Mouse (Mus musculus): Measurements from ENCODE around the gene Gm13279. TPM values are rescaled to one million over a fixed set of nuclear protein-coding genes. Genes with fewer than 3 reads are reported as not detected.
"Not testable (repeated sequence)": the region's sequence is repeated elsewhere in the genome, so short reads cannot be mapped to it uniquely, and the experiment has no call there.

Gm13279 gene
- polyA plus RNA-seq (2015; fragmentation: Nextera tagmentation; extraction: Ambion mirVana), result not detected in 2 replicates

DNA sequence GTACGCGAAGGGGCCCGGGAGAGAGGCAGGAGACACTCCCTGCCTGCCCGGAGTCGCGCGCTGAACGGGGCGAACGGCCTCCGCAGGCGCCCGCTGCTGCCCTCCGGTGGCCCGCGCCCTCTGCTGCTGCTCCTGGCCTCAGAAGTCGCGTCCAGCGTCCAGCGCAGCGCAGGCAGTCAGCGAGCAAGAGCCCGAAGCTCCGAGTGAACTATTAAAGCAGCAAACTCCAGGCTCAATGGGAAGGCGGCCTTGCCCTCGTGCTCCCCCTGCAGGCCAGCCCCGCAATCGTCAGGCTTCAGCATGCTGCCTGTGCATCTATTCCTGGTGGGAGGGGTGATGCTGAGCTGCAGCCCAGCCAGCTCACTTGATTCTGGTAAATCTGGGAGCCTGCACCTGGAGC, at the start of gene Gm13279:
Gene Gm13279 (plus strand): TSS at position 301 of the 400 bp plus-strand sequence.
- not testable (repeated sequence) for H3K27ac ChIP-seq; H3K9ac ChIP-seq; H3K4me1 ChIP-seq; H3K9me3 ChIP-seq; H3K36me3 ChIP-seq; H3K27me3 ChIP-seq; H3K4me2 ChIP-seq; ATAC-seq (ENCODE audit: insufficient number of reproducible peaks, low FRiP score, low TSS enrichment, low read depth); H3K4me3 ChIP-seq
- no CpG with 5 or more reads among the region's 28 CpGs for WGBS

DNA sequence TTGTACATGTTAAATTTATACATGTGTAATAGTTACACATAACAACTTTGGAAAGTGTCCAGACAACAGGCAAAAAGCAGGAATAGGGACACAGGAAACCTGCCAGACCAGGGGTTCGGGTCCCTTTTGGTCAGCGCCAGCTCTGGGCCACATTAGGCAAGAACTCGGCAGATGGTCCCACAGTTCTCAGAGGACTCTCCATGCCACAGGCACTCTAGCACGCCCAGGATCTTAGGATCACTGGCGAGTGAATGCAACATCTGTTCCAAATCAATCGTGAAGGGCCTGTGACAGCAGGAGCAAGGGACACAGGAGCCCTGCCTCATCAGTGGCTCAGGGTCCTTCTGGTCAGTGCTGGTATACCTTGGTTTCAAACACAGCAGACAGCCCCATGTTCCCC, 47.3 kb upstream of the Gm13279 start:
- no peak for ATAC-seq (ENCODE audit: insufficient number of reproducible peaks, low FRiP score, low TSS enrichment, low read depth)
- Histone ChIP-seq H3K4me3 (no peak overlapping the region), H3K27me3 (no peaks in the 10 kb centered on the region), H3K36me3 (no peaks in the 10 kb centered on the region), H3K4me2 (no peak overlapping the region), H3K4me1 (no peaks in the 10 kb centered on the region), H3K27ac (no peak overlapping the region), H3K9me3 (no peaks in the 10 kb centered on the region), H3K9ac (no peak overlapping the region)
- WGBS, result 29% methylated on average over 6 of the region's 6 CpGs

DNA sequence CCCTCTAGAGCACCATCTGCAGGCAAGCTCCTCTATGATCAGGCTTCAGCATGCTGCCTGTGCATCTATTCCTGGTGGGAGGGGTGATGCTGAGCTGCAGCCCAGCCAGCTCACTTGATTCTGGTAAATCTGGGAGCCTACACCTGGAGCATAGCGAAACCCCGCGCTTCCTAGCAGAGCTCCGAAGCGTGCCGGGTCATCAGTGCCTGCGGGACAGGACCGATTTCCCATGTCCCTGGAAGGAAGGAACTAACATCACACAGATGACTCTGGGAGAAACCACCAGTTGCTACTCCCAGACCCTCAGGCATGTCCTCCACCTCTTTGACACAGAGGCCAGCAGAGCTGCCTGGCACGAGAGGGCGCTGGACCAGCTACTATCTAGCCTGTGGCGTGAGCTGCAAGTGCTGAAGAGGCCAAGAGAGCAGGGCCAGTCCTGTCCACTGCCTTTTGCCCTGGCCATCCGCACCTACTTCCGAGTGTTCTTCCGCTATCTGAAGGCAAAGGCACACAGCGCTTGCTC, 42.3 kb upstream of the Gm13279 start, which contains the start of gene Gm13271:
Gene Gm13271 (plus strand): TSS at position 51 of the 523 bp plus-strand sequence.
- H3K9me3 ChIP-seq; H3K9ac ChIP-seq; H3K27ac ChIP-seq; H3K36me3 ChIP-seq; H3K4me1 ChIP-seq; ATAC-seq (ENCODE audit: insufficient number of reproducible peaks, low FRiP score, low TSS enrichment, low read depth); H3K4me2 ChIP-seq; H3K27me3 ChIP-seq; H3K4me3 ChIP-seq: not testable (repeated sequence)
- 78% methylated on average over 15 of the region's 15 CpGs for WGBS

DNA sequence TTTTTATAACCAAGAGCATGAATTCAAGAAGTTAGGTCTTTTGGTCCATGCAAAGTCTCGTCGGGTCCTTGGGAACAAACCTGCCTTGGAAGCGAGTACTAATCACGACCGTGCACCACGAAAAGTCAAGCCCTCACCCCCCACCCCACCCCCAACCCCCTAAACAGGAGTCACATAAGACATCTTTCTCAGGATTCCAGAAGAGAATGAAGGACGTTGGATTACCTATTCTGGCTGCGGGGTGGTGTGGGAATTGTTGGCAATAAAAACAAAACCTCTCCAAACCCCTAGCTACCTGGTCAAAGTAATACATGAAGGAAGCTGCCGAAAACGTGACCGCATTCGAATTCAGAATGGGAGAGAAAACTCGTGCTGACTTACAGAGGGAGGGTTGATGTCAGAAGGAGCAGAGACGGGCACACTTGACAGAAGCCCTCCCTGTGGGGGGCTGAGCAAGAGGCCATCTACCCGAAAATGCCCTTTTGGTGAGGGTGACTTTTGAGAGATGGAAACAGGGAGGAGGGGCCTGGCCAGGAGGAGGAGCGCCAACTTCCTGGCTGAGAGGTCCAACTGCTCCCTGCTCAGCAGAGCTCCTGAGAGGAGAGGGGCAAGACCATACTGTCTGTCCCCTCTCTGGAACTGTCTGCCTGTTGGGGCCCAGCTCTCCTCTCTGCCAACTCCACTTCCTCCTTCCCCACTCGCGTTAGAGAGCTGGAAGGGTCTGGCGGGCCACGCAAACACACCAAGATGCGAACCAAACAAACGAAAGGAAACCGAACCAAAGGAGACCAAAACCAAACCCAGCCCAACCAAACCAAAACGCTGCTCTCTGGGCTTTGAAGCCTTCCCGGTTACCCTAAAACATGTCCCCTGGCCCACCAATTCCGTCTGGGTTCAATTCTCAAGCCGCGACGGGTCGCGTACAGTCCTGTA, 40.4 kb upstream of the Gm13279 start:
- peak overlapping the region; percentile 55 for H3K9ac ChIP-seq
- not testable (repeated sequence) for H3K27me3 ChIP-seq; H3K36me3 ChIP-seq; H3K9me3 ChIP-seq; ATAC-seq (ENCODE audit: insufficient number of reproducible peaks, low FRiP score, low TSS enrichment, low read depth); H3K4me1 ChIP-seq
- peak overlapping the region; percentile 66 for H3K4me2 ChIP-seq
- H3K4me3 ChIP-seq, result peak overlapping the region; percentile 51
- 11% methylated on average over 29 of the region's 31 CpGs for WGBS
- H3K27ac ChIP-seq, result peak overlapping the region; percentile 96

DNA sequence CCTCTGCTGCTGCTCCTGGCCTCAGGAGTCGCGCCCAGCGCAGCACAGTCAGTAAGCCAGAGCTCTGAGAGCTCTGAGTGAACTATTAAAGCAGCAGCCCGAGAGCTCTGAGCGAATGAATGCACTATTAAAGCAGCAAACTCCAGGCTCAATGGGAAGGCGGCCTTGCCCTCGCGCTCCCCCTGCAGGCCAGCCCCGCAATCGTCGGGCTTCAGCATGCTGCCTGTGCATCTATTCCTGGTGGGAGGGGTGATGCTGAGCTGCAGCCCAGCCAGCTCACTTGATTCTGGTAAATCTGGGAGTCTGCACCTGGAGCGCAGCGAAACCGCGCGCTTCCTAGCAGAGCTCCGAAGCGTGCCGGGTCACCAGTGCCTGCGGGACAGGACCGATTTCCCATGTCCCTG, 39.6 kb upstream of the Gm13279 start:
- 0% methylated on average over 21 of the region's 21 CpGs for WGBS
- peak; percentile 99 for ATAC-seq (ENCODE audit: insufficient number of reproducible peaks, low FRiP score, low TSS enrichment, low read depth)
- H3K4me1 ChIP-seq, H3K9me3 ChIP-seq, H3K36me3 ChIP-seq, H3K27me3 ChIP-seq, H3K9ac ChIP-seq: not testable (repeated sequence)
- Histone ChIP-seq H3K4me2 (peak overlapping the region; percentile 66), H3K4me3 (peak overlapping the region; percentile 51), H3K27ac (peak overlapping the region; percentile 96)

DNA sequence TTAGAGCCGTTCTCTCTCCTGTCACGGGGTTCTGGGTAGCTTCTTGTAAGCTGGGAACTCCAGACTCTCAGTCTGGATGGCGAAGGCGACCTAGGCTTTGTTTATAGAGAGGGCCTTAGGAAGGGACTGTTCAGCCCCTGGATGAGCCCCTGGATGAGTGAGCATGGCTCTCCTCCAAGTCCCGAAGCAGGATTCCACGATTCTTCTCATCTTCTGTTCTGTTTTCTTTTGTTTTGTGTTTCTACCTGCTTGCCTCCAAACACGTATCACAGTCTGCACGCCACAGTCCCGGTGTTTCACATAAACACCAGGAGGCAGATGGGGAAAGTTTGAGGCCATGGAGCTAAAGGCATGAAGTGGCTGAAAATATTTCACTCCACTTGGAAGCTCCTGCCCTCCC, 38.4 kb upstream of the Gm13279 start:
- not testable (repeated sequence) for H3K4me1 ChIP-seq; H3K27me3 ChIP-seq; H3K4me3 ChIP-seq; H3K27ac ChIP-seq; H3K9me3 ChIP-seq; H3K4me2 ChIP-seq; H3K36me3 ChIP-seq; ATAC-seq (ENCODE audit: insufficient number of reproducible peaks, low FRiP score, low TSS enrichment, low read depth); H3K9ac ChIP-seq
- 80% methylated on average over 9 of the region's 9 CpGs for WGBS

DNA sequence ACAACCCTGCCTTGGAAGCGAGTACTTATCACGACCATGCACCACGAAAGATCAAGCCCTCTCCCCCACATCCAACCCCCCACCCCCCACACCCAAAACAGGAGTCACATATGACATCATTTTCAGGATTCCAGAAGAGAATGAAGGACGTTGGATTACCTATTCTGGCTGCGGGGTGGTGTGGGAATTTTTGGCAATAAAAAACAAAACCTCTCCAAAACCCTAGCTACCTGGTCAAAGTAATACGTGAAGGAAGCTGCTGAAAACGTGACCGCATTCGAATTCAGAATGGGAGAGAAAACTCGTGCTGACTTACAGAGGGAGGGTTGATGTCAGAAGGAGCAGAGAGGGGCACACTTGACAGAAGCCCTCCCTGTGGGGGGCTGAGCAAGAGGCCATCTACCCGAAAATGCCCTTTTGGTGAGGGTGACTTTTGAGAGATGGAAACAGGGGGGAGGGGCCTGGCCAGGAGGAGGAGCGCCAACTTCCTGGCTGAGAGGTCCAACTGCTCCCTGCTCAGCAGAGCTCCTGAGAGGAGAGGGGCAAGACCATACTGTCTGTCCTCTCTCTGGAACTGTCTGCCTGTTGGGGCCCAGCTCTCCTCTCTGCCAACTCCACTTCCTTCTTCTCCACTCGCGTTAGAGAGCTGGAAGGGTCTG, 37.5 kb upstream of the Gm13279 start, which contains the start of gene Gm13283:
Gene Gm13283 (plus strand): TSS at position 510 of the 659 bp plus-strand sequence.
- not testable (repeated sequence) for H3K9ac ChIP-seq; H3K4me1 ChIP-seq; H3K36me3 ChIP-seq; H3K9me3 ChIP-seq; H3K27me3 ChIP-seq; ATAC-seq (ENCODE audit: insufficient number of reproducible peaks, low FRiP score, low TSS enrichment, low read depth)
- H3K4me2 ChIP-seq, result peak within 1 kb of the TSS; percentile 50
- H3K27ac ChIP-seq, result peak within 1 kb of the TSS; percentile 81
- WGBS, result 15% methylated on average over 11 of the region's 14 CpGs
- peak within 1 kb of the TSS; percentile 38 for H3K4me3 ChIP-seq

DNA sequence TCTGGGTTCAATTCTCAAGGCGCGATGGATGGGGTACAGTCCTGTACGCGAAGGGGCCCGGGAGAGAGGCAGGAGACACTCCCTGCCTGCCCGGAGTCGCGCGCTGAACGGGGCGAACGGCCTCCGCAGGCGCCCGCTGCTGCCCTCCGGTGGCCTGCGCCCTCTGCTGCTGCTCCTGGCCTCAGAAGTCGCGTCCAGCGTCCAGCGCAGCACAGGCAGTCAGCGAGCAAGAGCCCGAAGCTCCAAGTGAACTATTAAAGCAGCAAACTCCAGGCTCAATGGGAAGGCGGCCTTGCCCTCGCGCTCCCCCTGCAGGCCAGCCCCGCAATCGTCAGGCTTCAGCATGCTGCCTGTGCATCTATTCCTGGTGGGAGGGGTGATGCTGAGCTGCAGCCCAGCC, 36.8 kb upstream of the Gm13279 start:
- not testable (repeated sequence) for H3K36me3 ChIP-seq; H3K9ac ChIP-seq; ATAC-seq (ENCODE audit: insufficient number of reproducible peaks, low FRiP score, low TSS enrichment, low read depth); H3K9me3 ChIP-seq; H3K27me3 ChIP-seq; H3K4me1 ChIP-seq
- Histone ChIP-seq H3K27ac (peak overlapping the region; percentile 81), H3K4me3 (peak overlapping the region; percentile 38), H3K4me2 (peak overlapping the region; percentile 50)
- WGBS, result 0% methylated on average over 26 of the region's 28 CpGs

DNA sequence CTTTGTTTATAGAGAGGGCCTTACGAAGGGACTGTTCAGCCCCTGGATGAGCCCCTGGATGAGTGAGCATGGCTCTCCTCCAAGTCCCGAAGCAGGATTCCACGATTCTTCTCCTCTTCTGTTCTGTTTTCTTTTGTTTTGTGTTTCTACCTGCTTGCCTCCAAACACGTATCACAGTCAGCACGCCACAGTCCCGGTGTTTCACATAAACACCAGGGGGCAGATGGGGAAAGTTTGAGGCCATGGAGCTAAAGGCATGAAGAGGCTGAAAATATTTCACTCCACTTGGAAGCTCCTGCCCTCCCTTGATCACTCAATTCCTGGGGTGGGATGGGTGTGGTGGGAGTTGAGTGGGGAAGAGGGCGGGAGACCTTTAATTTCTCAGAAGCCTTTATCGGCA, 35.4 kb upstream of the Gm13279 start:
- 64% methylated on average over 6 of the region's 8 CpGs for WGBS
- H3K9me3 ChIP-seq; ATAC-seq (ENCODE audit: insufficient number of reproducible peaks, low FRiP score, low TSS enrichment, low read depth); H3K36me3 ChIP-seq; H3K4me1 ChIP-seq; H3K4me3 ChIP-seq; H3K27ac ChIP-seq; H3K9ac ChIP-seq; H3K27me3 ChIP-seq; H3K4me2 ChIP-seq: not testable (repeated sequence)

DNA sequence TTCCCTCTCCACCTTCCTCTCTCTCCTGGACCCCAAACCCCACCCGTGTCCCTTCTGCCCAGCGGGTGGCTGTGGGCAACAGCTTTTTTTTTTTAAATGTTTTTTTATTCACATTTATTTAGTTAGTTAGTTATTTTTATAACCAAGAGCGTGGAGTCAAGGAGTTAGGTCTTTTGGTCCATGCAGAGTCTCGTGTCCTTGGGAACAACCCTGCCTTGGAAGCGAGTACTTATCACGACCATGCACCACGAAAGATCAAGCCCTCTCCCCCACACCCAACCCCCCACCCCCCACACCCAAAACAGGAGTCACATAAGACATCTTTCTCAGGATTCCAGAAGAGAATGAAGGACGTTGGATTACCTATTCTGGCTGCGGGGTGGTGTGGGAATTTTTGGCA, 34.9 kb upstream of the Gm13279 start:
- not testable (repeated sequence) for H3K9ac ChIP-seq; H3K36me3 ChIP-seq; H3K4me3 ChIP-seq; H3K27ac ChIP-seq; H3K27me3 ChIP-seq; H3K4me1 ChIP-seq; ATAC-seq (ENCODE audit: insufficient number of reproducible peaks, low FRiP score, low TSS enrichment, low read depth); H3K4me2 ChIP-seq; H3K9me3 ChIP-seq
- 51% methylated on average over 9 of the region's 9 CpGs for WGBS

DNA sequence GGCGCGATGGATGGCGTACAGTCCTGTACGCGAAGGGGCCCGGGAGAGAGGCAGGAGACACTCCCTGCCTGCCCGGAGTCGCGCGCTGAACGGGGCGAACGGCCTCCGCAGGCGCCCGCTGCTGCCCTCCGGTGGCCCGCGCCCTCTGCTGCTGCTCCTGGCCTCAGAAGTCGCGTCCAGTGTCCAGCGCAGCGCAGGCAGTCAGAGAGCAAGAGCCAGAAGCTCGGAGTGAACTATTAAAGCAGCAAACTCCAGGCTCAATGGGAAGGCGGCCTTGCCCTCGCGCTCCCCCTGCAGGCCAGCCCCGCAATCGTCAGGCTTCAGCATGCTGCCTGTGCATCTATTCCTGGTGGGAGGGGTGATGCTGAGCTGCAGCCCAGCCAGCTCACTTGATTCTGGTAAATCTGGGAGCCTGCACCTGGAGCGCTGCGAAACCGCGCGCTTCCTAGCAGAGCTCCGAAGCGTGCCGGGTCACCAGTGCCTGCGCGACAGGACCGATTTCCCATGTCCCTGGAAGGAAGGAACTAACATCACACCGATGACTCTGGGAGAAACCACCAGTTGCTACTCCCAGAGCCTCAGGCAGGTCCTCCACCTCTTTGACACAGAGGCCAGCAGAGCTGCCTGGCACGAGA, 33.7 kb upstream of the Gm13279 start:
- H3K36me3 ChIP-seq; ATAC-seq (ENCODE audit: insufficient number of reproducible peaks, low FRiP score, low TSS enrichment, low read depth); H3K4me1 ChIP-seq; H3K9me3 ChIP-seq; H3K9ac ChIP-seq; H3K27me3 ChIP-seq: not testable (repeated sequence)
- Histone ChIP-seq H3K27ac (peak overlapping the region; percentile 77; the same call in 1 of the 2 replicates), H3K4me2 (peak overlapping the region; percentile 51), H3K4me3 (peak overlapping the region; percentile 42)
- WGBS, result 2% methylated on average over 30 of the region's 42 CpGs

DNA sequence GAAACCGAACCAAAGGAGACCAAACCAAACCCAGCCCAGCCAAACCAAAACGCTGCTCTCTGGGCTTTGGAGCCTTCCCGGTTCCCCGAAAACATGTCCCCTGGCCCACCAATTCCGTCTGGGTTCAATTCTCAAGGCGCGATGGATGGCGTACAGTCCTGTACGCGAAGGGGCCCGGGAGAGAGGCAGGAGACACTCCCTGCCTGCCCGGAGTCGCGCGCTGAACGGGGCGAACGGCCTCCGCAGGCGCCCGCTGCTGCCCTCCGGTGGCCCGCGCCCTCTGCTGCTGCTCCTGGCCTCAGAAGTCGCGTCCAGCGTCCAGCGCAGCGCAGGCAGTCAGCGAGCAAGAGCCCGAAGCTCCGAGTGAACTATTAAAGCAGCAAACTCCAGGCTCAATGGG, 23.7 kb upstream of the Gm13279 start, which contains the start of gene Gm13290:
Gene Gm13290 (plus strand): TSS at position 301 of the 400 bp plus-strand sequence.
- not testable (repeated sequence) for H3K9me3 ChIP-seq; H3K4me2 ChIP-seq; H3K9ac ChIP-seq; H3K27ac ChIP-seq; H3K4me3 ChIP-seq; H3K4me1 ChIP-seq; H3K27me3 ChIP-seq; H3K36me3 ChIP-seq; ATAC-seq (ENCODE audit: insufficient number of reproducible peaks, low FRiP score, low TSS enrichment, low read depth)
- no CpG with 5 or more reads among the region's 32 CpGs for WGBS

Measured in limb, embryonic 15.5 days (tissue).